Mouse (Mus musculus) midbrain, postnatal 0 days (tissue): Measurements from ENCODE around the gene Lypd6b. TPM values are rescaled to one million over a fixed set of nuclear protein-coding genes. Genes with fewer than 3 reads are reported as not detected.

ENCODE experiments used
- ATAC-seq: fragments of 200-750 bp; cut with Nextera tagmentation; 2 replicates; pipeline ENCODE4 v1.8.0; 2017; ENCODE audit warnings: moderate number of reproducible peaks, mild to moderate bottlenecking, moderate TSS enrichment, moderate library complexity; ENCODE audit not compliant: low FRiP score
- DNase-seq: peaks from one replicate; pipeline ENCODE4 v3.0.0-alpha.2; 2015; ENCODE audit warnings: low spot score
- H3K27ac ChIP-seq: fragments of 300-500 bp; sonication (generic); 2 replicates; pipeline ENCODE4 v1.5.1; 2014; ENCODE audit warnings: low read depth, mild to moderate bottlenecking, low read length, mixed read lengths
- H3K27me3 ChIP-seq: fragments of 300-500 bp; sonication (generic); 2 replicates; pipeline ENCODE4 v1.6.1; 2014; ENCODE audit warnings: low read length, control low read depth, mixed read lengths; ENCODE audit not compliant: insufficient read depth
- H3K36me3 ChIP-seq: fragments of 300-500 bp; sonication (generic); 2 replicates; pipeline ENCODE4 v1.6.1; 2014; ENCODE audit warnings: low read length, control low read depth, mixed read lengths; ENCODE audit not compliant: insufficient read depth
- H3K4me1 ChIP-seq: fragments of 300-500 bp; sonication (generic); 2 replicates; pipeline ENCODE4 v1.6.1; 2014; ENCODE audit warnings: mild to moderate bottlenecking, control low read depth, antibody characterized with exemption, low read length, mixed read lengths; ENCODE audit not compliant: insufficient read depth
- H3K4me2 ChIP-seq: fragments of 300-500 bp; sonication (generic); 2 replicates; pipeline ENCODE4 v1.6.1; 2014; ENCODE audit warnings: low read depth, mild to moderate bottlenecking, low read length, mixed read lengths; ENCODE audit not compliant: poor library complexity, severe bottlenecking
- H3K4me3 ChIP-seq: fragments of 300-500 bp; sonication (generic); 2 replicates; pipeline ENCODE4 v1.5.1; 2014; ENCODE audit warnings: low read depth, mild to moderate bottlenecking, low read length, moderate library complexity
- H3K9ac ChIP-seq: fragments of 300-500 bp; sonication (generic); replicated peaks from 2 replicates; pipeline ENCODE4 v1.6.1; 2014; ENCODE audit warnings: mild to moderate bottlenecking, low read length, moderate library complexity, mixed read lengths; ENCODE audit not compliant: poor library complexity, severe bottlenecking
- H3K9me3 ChIP-seq: fragments of 300-500 bp; sonication (generic); 2 replicates; pipeline ENCODE4 v1.6.1; 2016; ENCODE audit warnings: low read length, control low read depth
- CTCF ChIP-seq: IDR thresholded peaks from 2 replicates; pipeline ENCODE4 v1.5.1; 2016; ENCODE audit warnings: antibody characterized with exemption, mild to moderate bottlenecking
- WGBS: fragments of 180-500 bp; shearing (Covaris S2); extraction: QIAGEN DNeasy Blood & Tissue Kit; methylation state at CpG from one replicate; pipeline ENCODE4 v1.1.7; 2014; 5-methylcytosine and 5-hydroxymethylcytosine counted together
- polyA plus RNA-seq: library from polyadenylated mRNA; unstranded; fragments of >200 nt; fragmentation: Nextera tagmentation; extraction: Ambion mirVana; gene quantifications from 2 replicates; pipeline ENCODE4 v1.2.1, GENCODE M21; 2015
- total RNA-seq: library from RNA; depleted of rRNA; stranded (reverse); fragments of >200 nt; gene quantifications from 2 replicates; pipeline ENCODE4 v1.2.3, GENCODE M21; 2014

The Lypd6b gene
- total and polyA plus RNA-seq, 2 experiments from 2014 or later: 18.6 to 28.1 TPM

- no peak for TF ChIP-seq CTCF
These were observed 14.1 kb upstream of the Lypd6b start for GRCm38 (mm10) chr2:49773194-49773931.

DNA sequence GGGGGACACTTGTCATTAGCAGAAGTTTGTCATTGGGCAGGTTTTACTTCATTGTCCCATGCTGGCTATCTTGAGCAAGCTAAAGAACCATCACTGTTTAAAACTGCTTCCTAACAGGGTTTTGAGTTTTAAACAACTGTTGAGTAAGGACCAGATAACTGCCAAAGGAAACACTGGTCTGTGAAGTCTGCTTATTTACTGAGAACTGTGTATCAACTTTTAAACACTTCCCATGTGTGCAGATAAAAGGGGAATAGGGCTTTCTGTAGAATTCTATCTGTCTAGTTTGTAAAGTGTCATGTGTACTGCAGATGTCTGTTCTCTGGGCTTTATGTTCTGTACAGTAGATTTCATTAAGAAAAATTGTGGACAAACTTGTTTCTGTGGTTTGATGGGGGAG lies 13.3 kb upstream of the Lypd6b start:
- H3K27me3 ChIP-seq: no peaks in the 10 kb centered on the region
- no peak overlapping the region for H3K4me3 ChIP-seq
- ATAC-seq: no peak
- no peak overlapping the region for H3K9ac ChIP-seq
- H3K9me3 ChIP-seq: no peaks in the 10 kb centered on the region
- TF ChIP-seq CTCF: no peak
- DNase-seq: no peak
- no peaks in the 10 kb centered on the region for H3K4me1 ChIP-seq
- no peak overlapping the region for H3K4me2 ChIP-seq
- H3K36me3 ChIP-seq: peaks cover 21% of the 10 kb centered on the region
- H3K27ac ChIP-seq: no peak overlapping the region

More at GRCm38 (mm10) chr2:49773194-49773931, 14.1 kb upstream of the Lypd6b start:
- ATAC-seq (no peak), DNase-seq (no peak)
- Histone ChIP-seq H3K36me3 (peaks cover 28% of the 10 kb centered on the region), H3K27ac (no peak overlapping the region), H3K4me1 (no peaks in the 10 kb centered on the region), H3K4me2 (no peak overlapping the region), H3K9ac (no peak overlapping the region), H3K4me3 (no peak overlapping the region), H3K9me3 (no peaks in the 10 kb centered on the region), H3K27me3 (no peaks in the 10 kb centered on the region)
- 51% methylated on average over 10 of the region's 10 CpGs for WGBS

DNA sequence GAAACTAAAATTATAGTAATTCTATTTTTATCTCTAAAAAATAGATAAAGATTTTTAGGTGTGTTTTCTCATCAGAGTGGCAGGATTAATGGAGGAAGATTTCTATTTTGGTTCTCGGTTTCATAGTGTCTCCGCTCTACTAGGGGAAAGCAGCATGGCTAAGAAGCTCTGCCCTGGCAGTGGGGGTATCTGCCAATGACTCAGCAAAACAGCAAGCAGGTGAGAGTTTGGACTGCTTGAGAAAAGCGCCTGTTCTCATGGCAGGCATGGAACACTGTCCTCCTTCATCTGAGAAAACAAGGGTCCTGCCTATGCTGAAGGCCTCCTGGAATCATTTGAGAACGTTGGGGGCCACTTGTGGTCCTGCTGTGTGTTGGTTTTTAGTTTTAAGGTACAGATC lies 12.3 kb upstream of the Lypd6b start:
- no peak for TF ChIP-seq CTCF
- 91% methylated on average over 4 of the region's 4 CpGs for WGBS
- H3K4me2 ChIP-seq: no peak overlapping the region
- H3K9ac ChIP-seq: no peak overlapping the region
- no peaks in the 10 kb centered on the region for H3K4me1 ChIP-seq
- DNase-seq (no peak), ATAC-seq (no peak)
- H3K27ac ChIP-seq: no peak overlapping the region
- peaks cover 15% of the 10 kb centered on the region for H3K36me3 ChIP-seq
- no peaks in the 10 kb centered on the region for H3K27me3 ChIP-seq
- H3K4me3 ChIP-seq: no peak overlapping the region
- H3K9me3 ChIP-seq: no peaks in the 10 kb centered on the region

DNA sequence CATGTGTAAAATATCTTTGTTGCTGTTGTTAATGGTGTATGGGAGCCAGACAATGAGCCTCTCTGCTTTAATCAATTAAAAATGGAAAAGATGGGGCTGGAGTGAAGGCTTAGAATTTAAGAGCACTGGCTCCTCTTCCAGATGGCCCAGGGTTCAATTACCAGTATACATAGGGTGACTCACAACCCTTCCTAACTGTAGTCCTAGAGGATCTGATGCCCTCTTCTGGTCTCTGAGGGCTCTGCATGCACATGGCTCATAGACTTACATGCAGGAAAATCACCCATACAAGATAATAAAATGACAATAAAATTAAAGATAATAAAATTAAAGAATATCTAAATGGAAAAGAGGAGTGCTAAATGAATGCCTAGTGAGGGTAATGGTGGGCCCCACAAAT lies 11.8 kb upstream of the Lypd6b start:
- Histone ChIP-seq H3K9ac (no peak overlapping the region), H3K36me3 (peaks cover 11% of the 10 kb centered on the region), H3K27ac (no peak overlapping the region), H3K4me1 (no peaks in the 10 kb centered on the region), H3K27me3 (no peaks in the 10 kb centered on the region), H3K4me3 (no peak overlapping the region), H3K9me3 (no peaks in the 10 kb centered on the region), H3K4me2 (no peak overlapping the region)
- DNase-seq: no peak
- no peak for ATAC-seq
- peak; percentile 61 for TF ChIP-seq CTCF

- no peak overlapping the region for H3K9ac ChIP-seq
- no peak for TF ChIP-seq CTCF
- H3K4me1 ChIP-seq: no peaks in the 10 kb centered on the region
- H3K4me2 ChIP-seq: no peak overlapping the region
- no peaks in the 10 kb centered on the region for H3K27me3 ChIP-seq
- H3K9me3 ChIP-seq: no peaks in the 10 kb centered on the region
- no peak overlapping the region for H3K27ac ChIP-seq
- peaks cover 7% of the 10 kb centered on the region for H3K36me3 ChIP-seq
- no peak for DNase-seq
- WGBS: 83% methylated on average over 4 of the region's 4 CpGs
- H3K4me3 ChIP-seq: no peak overlapping the region
- ATAC-seq: no peak
These were observed 11.1 kb upstream of the Lypd6b start for GRCm38 (mm10) chr2:49776407-49776806.

- ATAC-seq: peak; percentile 51; the same call in 1 of the 2 replicates
- Histone ChIP-seq H3K27me3 (peaks cover 7% of the 10 kb centered on the region), H3K4me3 (peak overlapping the region; percentile 67), H3K9ac (peak overlapping the region; percentile 65), H3K36me3 (no peaks in the 10 kb centered on the region), H3K4me2 (peak overlapping the region; percentile 85), H3K9me3 (no peaks in the 10 kb centered on the region), H3K27ac (no peak overlapping the region), H3K4me1 (no peaks in the 10 kb centered on the region)
- DNase-seq: no peak
- 1% methylated on average over 12 of the region's 14 CpGs for WGBS
- TF ChIP-seq CTCF: no peak
These were observed 547 bp downstream of the Lypd6b start for GRCm38 (mm10) chr2:49788051-49788418.
